In the genomic region with DNA sequence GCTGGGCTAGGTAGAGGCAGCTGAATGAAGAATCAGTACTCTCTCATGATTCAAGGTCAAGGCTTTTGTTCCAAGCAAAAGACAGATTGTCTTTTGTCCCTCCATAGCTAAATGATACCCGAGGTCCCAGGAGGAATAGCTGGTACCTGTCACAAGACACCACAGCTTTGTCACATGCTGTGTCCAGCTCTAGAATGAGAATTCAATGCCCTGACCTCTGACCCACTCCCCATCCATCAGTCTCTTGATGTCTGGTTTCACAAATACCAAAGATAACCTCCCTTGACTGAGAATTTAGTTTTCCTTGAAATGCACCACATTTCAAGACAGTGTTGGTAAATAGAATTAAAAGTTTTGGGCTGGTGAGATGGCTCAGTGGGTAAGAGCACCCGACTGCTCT, we compare ENCODE assay signal across 26 mouse cellular contexts. TPM values are rescaled to one million over a fixed set of nuclear protein-coding genes. Genes with fewer than 3 reads are reported as not detected.
DNase-seq lines count a peak whose midpoint lies in the region; ATAC-seq lines count a peak whose summit lies in the region.
"Had no signal": no experiment of that assay in that cellular context is flagged by ENCODE, and none has a peak within 500 bp of the region (broad histone marks: within the 10 kb centered on the region; RNA-seq: fewer than 3 reads in every experiment).

No protein-coding gene starts in this region.

- peaks cover 4% of the 10 kb centered on the region; the same call in 1 of the 2 replicates for H3K4me1 ChIP-seq in hindbrain, embryonic 10.5 days (replicated peaks)
- H3K4me1 ChIP-seq in hindbrain, embryonic 14.5 days (replicated peaks; ENCODE audit: control insufficient read depth, insufficient read depth, low read length) = no peaks in the 10 kb centered on the region
- no peaks in the 10 kb centered on the region for H3K4me1 ChIP-seq in forebrain, embryonic 12.5 days
- H3K4me1 ChIP-seq: embryonic facial prominence, embryonic 12.5 days; embryonic facial prominence, embryonic 15.5 days; hindbrain, embryonic 12.5 days had no signal

- H3K9ac ChIP-seq in hindbrain, embryonic 14.5 days = no peak overlapping the region
- no peak overlapping the region for H3K9ac ChIP-seq in forebrain, embryonic 12.5 days
- H3K9ac ChIP-seq: embryonic facial prominence, embryonic 12.5 days; embryonic facial prominence, embryonic 15.5 days; heart, embryonic 12.5 days; heart, embryonic 15.5 days; hindbrain, embryonic 12.5 days had no signal

- H3K4me3 ChIP-seq in hindbrain, embryonic 10.5 days = no peak overlapping the region
- H3K4me3 ChIP-seq in hindbrain, embryonic 14.5 days (replicated peaks; ENCODE audit: low read length) = no peak overlapping the region
- no peak overlapping the region for H3K4me3 ChIP-seq in forebrain, embryonic 12.5 days (replicated peaks)
- H3K4me3 ChIP-seq: embryonic facial prominence, embryonic 12.5 days; embryonic facial prominence, embryonic 15.5 days; heart, adult 2 months; heart, embryonic 12.5 days; heart, embryonic 15.5 days; hindbrain, embryonic 12.5 days had no signal

- peak; percentile 59 for DNase-seq in hindbrain, embryonic 10.5 days (ENCODE audit: low spot score)
- no peak for DNase-seq in hindbrain, embryonic 14.5 days (ENCODE audit: low spot score)
- DNase-seq in ZHBTc4 (ENCODE audit: low read depth, low spot score) = peak; percentile 45
- peak; percentile 57 for DNase-seq in embryo, embryonic 11 days
- no peak for DNase-seq in heart, adult 9 months (ENCODE audit: low spot score in 2 of 2)
- DNase-seq: adrenal gland, postnatal 10 days; adrenal gland, postnatal 36 days; cerebellum, adult 18-20 months; cerebellum, adult 9-10 months; cerebellum, postnatal 14 days; gastrocnemius, postnatal 10 days; gastrocnemius, postnatal 36 days; heart, adult 2 months; heart, postnatal 10 days; heart, postnatal 36 days; kidney, adult 18-20 months had no signal

- H3K27ac ChIP-seq in hindbrain, embryonic 10.5 days = no peak overlapping the region
- no peak overlapping the region for H3K27ac ChIP-seq in hindbrain, embryonic 14.5 days
- no peak overlapping the region for H3K27ac ChIP-seq in forebrain, embryonic 12.5 days
- H3K27ac ChIP-seq: embryonic facial prominence, embryonic 12.5 days; embryonic facial prominence, embryonic 15.5 days; heart, adult 2 months; heart, embryonic 15.5 days; hindbrain, embryonic 12.5 days; hindbrain, postnatal 0 days had no signal

- H3K4me2 ChIP-seq in hindbrain, embryonic 14.5 days (replicated peaks) = no peak overlapping the region
- H3K4me2 ChIP-seq in forebrain, embryonic 12.5 days = no peak overlapping the region
- H3K4me2 ChIP-seq: embryonic facial prominence, embryonic 12.5 days; embryonic facial prominence, embryonic 15.5 days; heart, embryonic 12.5 days; heart, embryonic 15.5 days; hindbrain, embryonic 12.5 days had no signal

- H3K27me3 ChIP-seq in hindbrain, embryonic 10.5 days (ENCODE audit: insufficient read depth, poor library complexity, severe bottlenecking) = no peaks in the 10 kb centered on the region
- H3K27me3 ChIP-seq in hindbrain, embryonic 14.5 days (ENCODE audit: control insufficient read depth, insufficient read depth, low read length) = no peaks in the 10 kb centered on the region
- H3K27me3 ChIP-seq in forebrain, embryonic 12.5 days = no peaks in the 10 kb centered on the region
- H3K27me3 ChIP-seq: embryonic facial prominence, embryonic 12.5 days; embryonic facial prominence, embryonic 15.5 days; heart, embryonic 12.5 days; heart, embryonic 15.5 days; hindbrain, embryonic 12.5 days had no signal

- no peaks in the 10 kb centered on the region for H3K36me3 ChIP-seq in hindbrain, embryonic 10.5 days
- no peaks in the 10 kb centered on the region for H3K36me3 ChIP-seq in hindbrain, embryonic 14.5 days (replicated peaks; ENCODE audit: control insufficient read depth, insufficient read depth)
- no peaks in the 10 kb centered on the region for H3K36me3 ChIP-seq in forebrain, embryonic 12.5 days (replicated peaks)
- H3K36me3 ChIP-seq: embryonic facial prominence, embryonic 12.5 days; embryonic facial prominence, embryonic 15.5 days; heart, embryonic 12.5 days; heart, embryonic 15.5 days; hindbrain, embryonic 12.5 days had no signal

- ATAC-seq in hindbrain, embryonic 14.5 days (ENCODE audit: low FRiP score) = no peak
- no peak for ATAC-seq in forebrain, embryonic 12.5 days (ENCODE audit: low FRiP score)
- ATAC-seq: forebrain, embryonic 16.5 days; hindbrain, postnatal 0 days; inflammation-experienced regulatory T-cells, adult 6 months; intestine, embryonic 16.5 days had no signal

- no peaks in the 10 kb centered on the region for H3K9me3 ChIP-seq in hindbrain, embryonic 10.5 days
- H3K9me3 ChIP-seq in hindbrain, embryonic 14.5 days (ENCODE audit: control insufficient read depth, low read length) = no peaks in the 10 kb centered on the region
- H3K9me3 ChIP-seq in forebrain, embryonic 12.5 days = no peaks in the 10 kb centered on the region
- H3K9me3 ChIP-seq: embryonic facial prominence, embryonic 12.5 days; embryonic facial prominence, embryonic 15.5 days; heart, embryonic 12.5 days; heart, embryonic 15.5 days; hindbrain, embryonic 12.5 days had no signal

- 56% methylated on average over 2 of the region's 2 CpGs for WGBS in hindbrain, embryonic 10.5 days
- WGBS in hindbrain, embryonic 14.5 days = 41% methylated on average over 2 of the region's 2 CpGs
- WGBS in forebrain, embryonic 12.5 days = 68% methylated on average over 2 of the region's 2 CpGs

RNA-seq across cellular contexts. Expression of gene Ppp1r36, which starts 34.9 kb away (rescaled TPM):
- polyA plus RNA-seq in hindbrain, embryonic 10.5 days (2016; fragmentation: Nextera tagmentation; extraction: Ambion mirVana) = 1.1 and 1.5 TPM in 2 replicates
- 1.8 and 2.6 TPM in 2 replicates for polyA plus RNA-seq in hindbrain, embryonic 14.5 days (2014; fragmentation: Nextera tagmentation; extraction: Ambion mirVana)
- 0.13 and 0.93 TPM in 2 replicates for polyA plus RNA-seq in forebrain, embryonic 12.5 days (2016; fragmentation: Nextera tagmentation; extraction: Ambion mirVana)
- polyA plus RNA-seq: inflammation-experienced regulatory T-cells, adult 6 months had no signal

RNA-seq across cellular contexts. Expression of gene Hspa2, which starts 48.2 kb away (rescaled TPM):
- 9.5 and 9.8 TPM in 2 replicates for polyA plus RNA-seq in hindbrain, embryonic 10.5 days (2016; fragmentation: Nextera tagmentation; extraction: Ambion mirVana)
- polyA plus RNA-seq in hindbrain, embryonic 14.5 days (2014; fragmentation: Nextera tagmentation; extraction: Ambion mirVana) = 6.4 and 7.9 TPM in 2 replicates
- 4.6 and 4.8 TPM in 2 replicates for polyA plus RNA-seq in forebrain, embryonic 12.5 days (2016; fragmentation: Nextera tagmentation; extraction: Ambion mirVana)

Comparison
In these comparisons a context has a peak if more than half of its experiments do, and no peak if none do; other contexts are left out.
1. DNase-seq: peak in hindbrain, embryonic 10.5 days (single experiment), ZHBTc4 (single experiment) and embryo, embryonic 11 days (single experiment); none in hindbrain, embryonic 14.5 days (single experiment) and heart, adult 9 months (0 of 2).